Mouse (Mus musculus) MEL (cell line): ENCODE data around the gene Ciao2a. TPM values are rescaled to one million over a fixed set of nuclear protein-coding genes. Genes with fewer than 3 reads are reported as not detected.

Experiments
- DNase-seq: peaks from one replicate; pipeline ENCODE4 v3.0.0; 2011; ENCODE audit warnings: low read depth, low spot score
- H3K27ac ChIP-seq: 2 replicates; pipeline ENCODE4 v1.5.1; 2012; ENCODE audit warnings: low read depth, mild to moderate bottlenecking, control low read depth, low read length, moderate library complexity; ENCODE audit not compliant: control insufficient read depth
- H3K27me3 ChIP-seq, 2 experiments: fragments of 150-350 bp in 1 of 2; sonication (generic) in 1 of 2; 2 replicates each; pipeline ENCODE4 v1.6.1; 2012; ENCODE audit warnings: low read length in 2 of 2, mild to moderate bottlenecking in 2 of 2, improper control_type of control experiment in 1 of 2, moderate library complexity in 1 of 2; ENCODE audit not compliant: insufficient read depth in 2 of 2, control insufficient read depth in 1 of 2
- H3K36me3 ChIP-seq, 2 experiments: 2 replicates each; pipeline ENCODE4 v1.6.1; 2012 to 2014; ENCODE audit warnings: low read length in 2 of 2, improper control_type of control experiment in 1 of 2, inconsistent platforms in 1 of 2, mild to moderate bottlenecking in 1 of 2; ENCODE audit not compliant: insufficient read depth in 2 of 2, control insufficient read depth in 1 of 2
- H3K4me1 ChIP-seq, 2 experiments: fragments of 150-350 bp in 1 of 2; sonication (generic) in 1 of 2; 2 replicates each; pipeline ENCODE4 v1.6.1; 2012; ENCODE audit warnings: low read length in 2 of 2, improper control_type of control experiment in 1 of 2, mild to moderate bottlenecking in 1 of 2; ENCODE audit not compliant: insufficient read depth in 2 of 2, control insufficient read depth in 1 of 2
- H3K4me3 ChIP-seq, 2 experiments: fragments of 150-350 bp in 1 of 2; sonication (generic) in 1 of 2; 2 replicates each; pipeline ENCODE4 v1.5.1; 2012; ENCODE audit warnings: low read depth in 2 of 2, low read length in 2 of 2, mild to moderate bottlenecking in 2 of 2, moderate library complexity in 2 of 2, control low read depth in 1 of 2, improper control_type of control experiment in 1 of 2; ENCODE audit not compliant: control insufficient read depth in 1 of 2, insufficient read depth in 1 of 2
- H3K79me2 ChIP-seq: 2 replicates; pipeline ENCODE4 v1.6.1; 2012; ENCODE audit warnings: mild to moderate bottlenecking, low read length, moderate library complexity; ENCODE audit not compliant: control insufficient read depth, poor library complexity, insufficient read depth
- H3K9ac ChIP-seq: 2 replicates; pipeline ENCODE4 v1.6.1; 2012; ENCODE audit warnings: low read depth, mild to moderate bottlenecking, control low read depth, low read length, moderate library complexity; ENCODE audit not compliant: control insufficient read depth, poor library complexity, severe bottlenecking
- H3K9me3 ChIP-seq: fragments of 150-350 bp; sonication (generic); replicated peaks from 2 replicates; pipeline ENCODE4 v1.6.1; 2012; ENCODE audit warnings: mild to moderate bottlenecking, low read length, improper control_type of control experiment, moderate library complexity; ENCODE audit not compliant: insufficient read depth
- BHLHE40 ChIP-seq: IDR thresholded peaks from 2 replicates; pipeline ENCODE4 v1.6.1; 2012; ENCODE audit warnings: low read depth, mild to moderate bottlenecking, inconsistent platforms, low read length, improper control_type of control experiment, borderline replicate concordance
- CHD1 ChIP-seq: IDR thresholded peaks from 2 replicates; pipeline ENCODE4 v1.6.1; 2012; ENCODE audit warnings: low read depth, mild to moderate bottlenecking, inconsistent platforms, low read length, improper control_type of control experiment
- CHD2 ChIP-seq: IDR thresholded peaks from 2 replicates; pipeline ENCODE4 v1.6.1; 2011; ENCODE audit warnings: low read length, improper control_type of control experiment
- CTCF ChIP-seq, 3 experiments: IDR thresholded peaks in 2 of 3; conservative IDR thresholded peaks in 1 of 3; 2 replicates each; pipeline ENCODE4 v1.5.1; 2011 to 2012; ENCODE audit warnings: low read length in 3 of 3, low read depth in 2 of 3, mild to moderate bottlenecking in 2 of 3, improper control_type of control experiment in 1 of 3, inconsistent platforms in 1 of 3, mixed read lengths in 1 of 3, moderate library complexity in 1 of 3; ENCODE audit not compliant: control insufficient read depth in 1 of 3, insufficient read depth in 1 of 3, poor library complexity in 1 of 3, severe bottlenecking in 1 of 3
- E2F4 ChIP-seq: IDR thresholded peaks from 2 replicates; pipeline ENCODE4 v1.6.1; 2011; ENCODE audit warnings: low read depth, low read length, improper control_type of control experiment, borderline replicate concordance
- ELF1 ChIP-seq: IDR thresholded peaks from 2 replicates; pipeline ENCODE4 v1.6.1; 2014; ENCODE audit warnings: low read depth, mild to moderate bottlenecking, inconsistent platforms, low read length, improper control_type of control experiment, moderate library complexity
- EP300 ChIP-seq, 2 experiments: IDR thresholded peaks; 2 replicates each; pipeline ENCODE4 v1.6.1; 2011; ENCODE audit warnings: improper control_type of control experiment in 2 of 2, low read length in 2 of 2, low read depth in 1 of 2, mild to moderate bottlenecking in 1 of 2
- GABPA ChIP-seq: IDR thresholded peaks from 2 replicates; pipeline ENCODE4 v1.6.1; 2012; ENCODE audit warnings: low read depth, mild to moderate bottlenecking, inconsistent platforms, low read length, improper control_type of control experiment, moderate library complexity
- GATA1 ChIP-seq: IDR thresholded peaks from 2 replicates; pipeline ENCODE4 v1.6.1; 2011; ENCODE audit warnings: low read depth, low read length, improper control_type of control experiment
- HCFC1 ChIP-seq: IDR thresholded peaks from 2 replicates; pipeline ENCODE4 v1.6.1; 2012; ENCODE audit warnings: low read depth, mild to moderate bottlenecking, inconsistent platforms, low read length, improper control_type of control experiment, moderate library complexity
- JUND ChIP-seq: IDR thresholded peaks from 2 replicates; pipeline ENCODE4 v1.6.1; 2011; ENCODE audit warnings: low read depth, mild to moderate bottlenecking, improper control_type of control experiment, low read length
- MAFK ChIP-seq: IDR thresholded peaks from 2 replicates; pipeline ENCODE4 v1.6.1; 2011; ENCODE audit warnings: low read depth, mild to moderate bottlenecking, low read length, improper control_type of control experiment, borderline replicate concordance
- MAZ ChIP-seq: IDR thresholded peaks from 2 replicates; pipeline ENCODE4 v1.6.1; 2012; ENCODE audit warnings: low read depth, mild to moderate bottlenecking, inconsistent platforms, low read length, improper control_type of control experiment
- MEF2A ChIP-seq: IDR thresholded peaks from 2 replicates; pipeline ENCODE4 v1.6.1; 2014; ENCODE audit warnings: low read depth, mild to moderate bottlenecking, inconsistent platforms, low read length, improper control_type of control experiment; ENCODE audit not compliant: poor library complexity, insufficient replicate concordance, severe bottlenecking; ENCODE audit errors: extremely low read depth
- MXI1 ChIP-seq: IDR thresholded peaks from 2 replicates; pipeline ENCODE4 v1.6.1; 2011; ENCODE audit warnings: mild to moderate bottlenecking, low read depth, low read length, improper control_type of control experiment
- MYB ChIP-seq: IDR thresholded peaks from 2 replicates; pipeline ENCODE4 v1.6.1; 2011; ENCODE audit warnings: mild to moderate bottlenecking, low read depth, low read length, improper control_type of control experiment
- MYC ChIP-seq: IDR thresholded peaks from 2 replicates; pipeline ENCODE4 v1.6.1; 2011; ENCODE audit warnings: low read depth, mild to moderate bottlenecking, low read length, improper control_type of control experiment, moderate library complexity
- NELFE ChIP-seq: IDR thresholded peaks from 2 replicates; pipeline ENCODE4 v1.6.1; 2011; ENCODE audit warnings: low read depth, low read length, improper control_type of control experiment
- NRF1 ChIP-seq: IDR thresholded peaks from 2 replicates; pipeline ENCODE4 v1.6.1; 2014; ENCODE audit warnings: low read depth, mild to moderate bottlenecking, inconsistent platforms, low read length, improper control_type of control experiment, moderate library complexity; ENCODE audit not compliant: poor library complexity, insufficient read depth, severe bottlenecking
- POLR2A ChIP-seq, 2 experiments: IDR thresholded peaks; 2 replicates each; pipeline ENCODE4 v1.6.1; 2011 to 2012; ENCODE audit warnings: low read length in 2 of 2, mild to moderate bottlenecking in 2 of 2, control low read depth in 1 of 2, improper control_type of control experiment in 1 of 2, low read depth in 1 of 2, moderate library complexity in 1 of 2; ENCODE audit not compliant: control insufficient read depth in 1 of 2, insufficient read depth in 1 of 2, poor library complexity in 1 of 2
- POLR2AphosphoS2 ChIP-seq: IDR thresholded peaks from 2 replicates; pipeline ENCODE4 v1.6.1; 2011; ENCODE audit warnings: low read length, improper control_type of control experiment
- POLR2AphosphoS5 ChIP-seq: IDR thresholded peaks from 2 replicates; pipeline ENCODE4 v1.6.1; 2012; ENCODE audit warnings: low read depth, borderline replicate concordance, mild to moderate bottlenecking, inconsistent platforms, low read length, moderate library complexity, mixed read lengths
- RAD21 ChIP-seq: IDR thresholded peaks from 2 replicates; pipeline ENCODE4 v1.6.1; 2011; ENCODE audit warnings: mild to moderate bottlenecking, low read depth, low read length, improper control_type of control experiment
- RCOR1 ChIP-seq: IDR thresholded peaks from 2 replicates; pipeline ENCODE4 v1.6.1; 2012; ENCODE audit warnings: low read depth, mild to moderate bottlenecking, inconsistent platforms, low read length, improper control_type of control experiment
- SMC3 ChIP-seq: IDR thresholded peaks from 2 replicates; pipeline ENCODE4 v1.6.1; 2011; ENCODE audit warnings: low read depth, low read length, improper control_type of control experiment
- TAL1 ChIP-seq: IDR thresholded peaks from 2 replicates; pipeline ENCODE4 v1.6.1; 2012; ENCODE audit warnings: mild to moderate bottlenecking, inconsistent platforms, low read length, moderate library complexity, mixed read lengths
- TCF12 ChIP-seq: IDR thresholded peaks from 2 replicates; pipeline ENCODE4 v1.6.1; 2014; ENCODE audit warnings: low read depth, mild to moderate bottlenecking, inconsistent platforms, low read length, improper control_type of control experiment, moderate library complexity
- UBTF ChIP-seq: IDR thresholded peaks from 2 replicates; pipeline ENCODE4 v1.6.1; 2012; ENCODE audit warnings: low read depth, mild to moderate bottlenecking, inconsistent platforms, low read length, improper control_type of control experiment, moderate library complexity, borderline replicate concordance; ENCODE audit not compliant: insufficient read depth
- USF1 ChIP-seq: IDR thresholded peaks from 2 replicates; pipeline ENCODE4 v1.6.1; 2014; ENCODE audit warnings: low read depth, mild to moderate bottlenecking, inconsistent platforms, low read length, improper control_type of control experiment, moderate library complexity
- USF2 ChIP-seq, 2 experiments: IDR thresholded peaks; 2 replicates each; pipeline ENCODE4 v1.6.1; 2011 to 2012; ENCODE audit warnings: improper control_type of control experiment in 2 of 2, low read length in 2 of 2, borderline replicate concordance in 1 of 2, inconsistent platforms in 1 of 2, low read depth in 1 of 2, mild to moderate bottlenecking in 1 of 2; ENCODE audit not compliant: insufficient read depth in 1 of 2
- ZC3H11A ChIP-seq: IDR thresholded peaks from 2 replicates; pipeline ENCODE4 v1.6.1; 2012; ENCODE audit warnings: low read depth, mild to moderate bottlenecking, inconsistent platforms, low read length, improper control_type of control experiment
- ZKSCAN1 ChIP-seq: IDR thresholded peaks from 2 replicates; pipeline ENCODE4 v1.6.1; 2012; ENCODE audit warnings: low read depth, mild to moderate bottlenecking, inconsistent platforms, low read length, improper control_type of control experiment, moderate library complexity
- ZMIZ1 ChIP-seq: IDR thresholded peaks from 2 replicates; pipeline ENCODE4 v1.6.1; 2012; ENCODE audit warnings: low read depth, mild to moderate bottlenecking, inconsistent platforms, low read length, improper control_type of control experiment, moderate library complexity
- ZNF384 ChIP-seq: IDR thresholded peaks from 2 replicates; pipeline ENCODE4 v1.6.1; 2012; ENCODE audit warnings: low read depth, mild to moderate bottlenecking, inconsistent platforms, low read length, improper control_type of control experiment
- polyA plus RNA-seq, 2 experiments: library from polyadenylated mRNA; stranded (reverse) in 1 of 2; unstranded in 1 of 2; fragments of >175 nt in 1 of 2; fragments of >200 nt in 1 of 2; gene quantifications; 2 replicates each; pipeline versions ENCODE4 v1.2.1 to v1.2.4; 2012; ENCODE audit warnings: low replicate concordance in 2 of 2, low read depth in 1 of 2; ENCODE audit not compliant: insufficient read length in 2 of 2, insufficient read depth in 1 of 2, missing spikeins in 1 of 2
- total RNA-seq: library from RNA; depleted of rRNA; stranded (reverse); fragments of 300-350 nt; gene quantifications from 2 replicates; pipeline ENCODE4 v1.2.3, GENCODE M21; 2012

Gene Ciao2a
- total and polyA plus RNA-seq, 3 experiments, result 88.1 to 121 TPM; not detected in 1

DNA sequence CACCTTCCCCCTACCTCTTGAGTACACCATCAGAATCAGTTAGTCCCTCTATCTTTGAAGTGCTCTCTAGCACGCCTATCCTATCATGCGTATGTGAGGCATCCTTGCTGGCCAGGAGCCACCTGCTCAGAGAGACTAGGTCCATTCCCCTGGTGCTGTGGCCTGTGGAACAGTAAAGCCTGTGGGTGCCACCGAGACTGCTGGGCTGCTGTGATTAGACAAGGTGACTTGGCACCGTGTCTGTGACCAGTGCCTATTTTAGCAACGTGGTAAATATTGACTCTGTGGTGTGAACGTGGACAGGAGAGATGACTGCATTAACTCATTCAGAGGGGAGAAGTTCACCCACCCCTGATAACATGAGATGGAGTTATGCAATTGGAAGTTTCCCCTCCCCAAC is 53.4 kb downstream of the Ciao2a start (continued):
- no peak for TF ChIP-seq ZKSCAN1

DNA sequence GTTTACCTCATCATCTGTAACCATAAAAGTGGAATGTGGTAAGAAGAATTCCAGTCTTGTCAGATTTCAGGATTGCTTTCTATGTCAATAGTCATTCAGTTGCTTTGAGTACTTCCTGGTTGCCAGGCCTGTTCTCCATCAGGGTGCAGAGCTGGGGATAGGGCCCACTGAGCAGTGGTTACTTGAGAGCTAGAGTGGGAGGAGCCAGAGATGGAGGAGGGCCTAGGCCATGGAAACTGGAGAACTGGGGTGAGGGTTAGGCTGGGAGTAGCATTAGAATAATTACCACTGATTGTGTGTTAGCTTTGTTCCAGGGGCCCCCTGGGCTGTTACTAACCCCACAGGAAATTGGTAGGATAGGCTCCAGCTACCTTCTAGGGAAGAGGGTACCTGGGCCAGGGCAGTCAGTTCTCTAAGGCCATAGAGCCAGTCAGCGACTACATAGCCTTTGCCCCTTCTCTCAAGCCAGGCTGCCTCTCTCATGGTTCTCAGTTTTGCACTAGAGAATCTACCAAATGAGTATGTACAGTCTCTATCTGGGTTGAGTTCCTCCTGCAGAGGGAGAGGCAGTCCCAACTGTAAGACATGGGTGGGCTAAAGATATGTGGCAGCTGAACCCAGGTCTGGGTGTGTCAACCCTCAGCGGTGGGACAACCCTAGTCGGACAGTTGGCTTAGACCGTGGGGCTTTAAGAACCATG is 54.9 kb downstream of the Ciao2a start:
- Histone ChIP-seq H3K9ac (peak overlapping the region; percentile 58), H3K27me3 (no peaks in the 10 kb centered on the region), H3K4me3 (peak overlapping the region; percentile 32 to 51), H3K9me3 (no peaks in the 10 kb centered on the region), H3K36me3 (peaks cover 0 to 30% of the 10 kb centered on the region in 2 experiments; a peak in 2 of 4 replicates), H3K27ac (peak overlapping the region; percentile 96), H3K79me2 (no peaks in the 10 kb centered on the region), H3K4me1 (peaks cover 25 to 46% of the 10 kb centered on the region in 2 experiments)
- DNase-seq, result peak; percentile 92
- TF ChIP-seq EP300 (IDR thresholded peaks at IDR 0.05; ENCODE audit: low read depth in 1 of 2, low read length in 2 of 2) (peak in 1 of 2 experiments; percentile 65; a peak in 3 of 4 replicates), USF1 (no peak), ELF1 (peak; percentile 83), GABPA (no peak), GATA1 (no peak), ZNF384 (no peak), CTCF (IDR thresholded peaks at IDR 0.05 in 2 of 3, conservative IDR thresholded peaks at IDR 0.05 in 1 of 3; ENCODE audit: control insufficient read depth in 1 of 3, insufficient read depth in 1 of 3, low read depth in 2 of 3, low read length in 3 of 3, poor library complexity in 1 of 3, severe bottlenecking in 1 of 3) (no peak), RAD21 (no peak), SMC3 (no peak), BHLHE40 (no peak), MXI1 (peak; percentile 14; the same call in 1 of the 2 replicates), E2F4 (no peak), NRF1 (no peak), NELFE (peak; percentile 26), ZMIZ1 (no peak), MAZ (no peak), POLR2AphosphoS2 (no peak), POLR2A (IDR thresholded peaks at IDR 0.05; ENCODE audit: control insufficient read depth in 1 of 2, insufficient read depth in 1 of 2, low read depth in 1 of 2, low read length in 2 of 2, poor library complexity in 1 of 2) (no peak; a peak in 1 of 4 replicates), CHD1 (no peak), POLR2AphosphoS5 (no peak), UBTF (no peak), MAFK (no peak), USF2 (IDR thresholded peaks at IDR 0.05; ENCODE audit: borderline replicate concordance in 1 of 2, insufficient read depth in 1 of 2, low read depth in 1 of 2, low read length in 2 of 2) (no peak), TCF12 (no peak), HCFC1 (peak; percentile 15; the same call in 1 of the 2 replicates), MYC (no peak), RCOR1 (peak; percentile 56), ZC3H11A (no peak), TAL1 (no peak), MYB (no peak), CHD2 (no peak), MEF2A (no peak), JUND (no peak)
